Mouse (Mus musculus) lung, adult 2 months (tissue): ENCODE data around the gene Afap1l2. TPM values are rescaled to one million over a fixed set of nuclear protein-coding genes. Genes with fewer than 3 reads are reported as not detected.

Experiments
- DNase-seq: peaks from one replicate; pipeline ENCODE4 v3.0.0; 2022
- H3K4me1 ChIP-seq: fragments of 200-500 bp; 2 replicates; pipeline ENCODE4 v1.6.1; 2011; ENCODE audit warnings: low read length; ENCODE audit not compliant: control insufficient read depth, insufficient read depth
- H3K4me3 ChIP-seq: fragments of 200-500 bp; replicated peaks from 2 replicates; pipeline ENCODE3; 2011; ENCODE audit warnings: low read depth, mild to moderate bottlenecking, control low read depth, low read length; ENCODE audit errors: extremely low read depth
- CTCF ChIP-seq: fragments of 200-500 bp; IDR thresholded peaks from 2 replicates; pipeline ENCODE4 v1.5.1; 2011; ENCODE audit warnings: mild to moderate bottlenecking, low read length, control low read depth; ENCODE audit not compliant: insufficient read depth
- POLR2A ChIP-seq: fragments of 200-500 bp; IDR thresholded peaks from 2 replicates; pipeline ENCODE4 v1.6.1; 2011; ENCODE audit warnings: low read depth, mild to moderate bottlenecking, control low read depth, low read length, borderline replicate concordance; ENCODE audit errors: extremely low read depth
- whole genome bisulfite sequencing: fragments of 180-500 bp; shearing (Covaris S2); methylation state at CpG from one replicate; pipeline ENCODE4 v1.1.7; 2018; 5-methylcytosine and 5-hydroxymethylcytosine counted together
- polyA plus RNA-seq: library from polyadenylated mRNA; depleted of rRNA; stranded (reverse); fragments of >200 nt; gene quantifications from 2 replicates; pipeline ENCODE4 v1.2.3, GENCODE M21; 2012

The Afap1l2 gene
- polyA plus RNA-seq, 1 experiment = 10.0 TPM

DNA sequence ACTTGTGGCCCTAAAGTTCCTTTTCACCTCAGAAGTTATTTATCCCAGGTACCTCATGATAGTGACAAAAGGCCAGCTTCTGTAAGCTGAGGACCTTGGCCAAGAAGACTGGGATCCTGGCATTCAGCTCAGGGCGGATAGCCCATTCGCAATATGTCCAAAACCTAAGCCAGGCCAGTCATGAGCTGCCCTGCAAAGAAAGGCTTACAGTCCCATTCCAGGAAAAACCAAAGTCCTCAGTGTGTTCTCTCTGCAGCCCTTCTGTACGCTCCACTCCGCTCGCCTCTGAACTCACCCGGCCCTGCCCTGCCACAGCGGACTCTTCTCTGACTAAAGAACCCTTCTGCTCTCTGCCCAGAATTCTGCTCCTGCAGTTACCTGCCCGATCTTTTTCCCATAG, 71.8 kb downstream of the Afap1l2 start:
- 95% methylated on average over 8 of the region's 8 CpGs for WGBS
- no peak for TF ChIP-seq CTCF
- TF ChIP-seq POLR2A = no peak
- H3K4me1 ChIP-seq = no peaks in the 10 kb centered on the region
- DNase-seq = no peak
- no peak overlapping the region for H3K4me3 ChIP-seq

DNA sequence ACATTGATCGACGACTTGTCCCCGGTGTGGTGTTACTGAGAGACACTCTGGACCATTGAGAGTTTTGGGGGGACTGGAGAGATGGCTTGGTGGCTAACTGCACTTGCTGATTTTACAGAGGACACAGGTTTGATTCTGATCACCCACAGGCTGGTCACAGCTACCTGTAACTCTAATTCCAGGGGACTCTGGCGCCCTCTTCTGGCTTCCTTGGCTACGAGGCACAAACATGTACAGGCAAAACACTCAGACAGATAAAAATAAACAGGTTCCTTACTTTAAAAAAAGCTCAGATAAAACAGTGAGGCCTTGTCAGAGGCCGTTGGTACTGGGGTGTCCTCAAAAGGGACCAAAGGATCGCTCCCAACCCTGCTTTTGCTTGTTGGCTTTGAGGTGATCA, 72.3 kb downstream of the Afap1l2 start:
- 86% methylated on average over 7 of the region's 7 CpGs for WGBS
- Histone ChIP-seq H3K4me3 (no peak overlapping the region), H3K4me1 (no peaks in the 10 kb centered on the region)
- TF ChIP-seq POLR2A (no peak), CTCF (no peak)
- no peak for DNase-seq

DNA sequence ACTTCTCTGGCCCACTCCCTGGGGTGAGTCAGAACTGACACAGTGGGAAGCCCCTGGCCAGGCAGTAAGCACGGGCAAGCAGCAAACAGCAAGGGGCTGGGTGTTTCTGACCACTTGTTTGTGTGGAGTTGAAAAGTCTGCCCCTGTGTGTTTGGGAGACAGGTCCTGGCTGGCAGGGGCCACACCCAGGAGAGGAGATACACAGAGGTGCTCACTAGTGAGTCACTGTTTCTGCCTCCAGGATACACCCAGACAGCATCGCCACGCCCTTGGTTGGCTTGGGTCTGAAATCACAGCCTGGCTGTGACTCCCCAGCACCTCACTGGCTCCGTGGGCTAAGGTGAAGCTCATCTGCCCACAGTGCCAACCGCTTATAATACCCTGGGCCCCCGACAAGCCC, 72.9 kb downstream of the Afap1l2 start:
- Histone ChIP-seq H3K4me3 (no peak overlapping the region), H3K4me1 (no peaks in the 10 kb centered on the region)
- 89% methylated on average over 6 of the region's 6 CpGs for WGBS
- no peak for DNase-seq
- no peak for TF ChIP-seq POLR2A
- no peak for TF ChIP-seq CTCF

DNA sequence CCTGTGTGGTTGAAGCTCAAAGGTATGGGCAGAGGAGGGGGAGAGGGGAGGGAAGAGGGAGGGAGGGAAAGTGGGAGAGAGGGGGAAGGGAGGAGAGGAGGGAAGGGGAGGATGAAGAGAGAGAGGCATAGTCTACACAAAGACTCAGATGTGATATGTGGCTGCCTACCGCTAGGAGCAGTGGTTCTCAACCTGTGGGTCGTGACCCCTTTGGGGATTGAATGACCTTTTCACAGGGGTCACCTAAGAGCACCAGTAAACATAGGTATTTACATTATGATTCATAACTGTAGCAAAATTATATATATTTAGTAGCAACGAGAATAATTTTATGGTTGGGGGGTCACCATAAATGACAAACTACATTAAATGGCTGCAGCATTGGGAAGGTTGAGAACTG, 74.2 kb downstream of the Afap1l2 start:
- 84% methylated on average over 3 of the region's 3 CpGs for WGBS
- no peak overlapping the region for H3K4me3 ChIP-seq
- DNase-seq = no peak
- no peak for TF ChIP-seq CTCF
- TF ChIP-seq POLR2A = no peak
- H3K4me1 ChIP-seq = no peaks in the 10 kb centered on the region

DNA sequence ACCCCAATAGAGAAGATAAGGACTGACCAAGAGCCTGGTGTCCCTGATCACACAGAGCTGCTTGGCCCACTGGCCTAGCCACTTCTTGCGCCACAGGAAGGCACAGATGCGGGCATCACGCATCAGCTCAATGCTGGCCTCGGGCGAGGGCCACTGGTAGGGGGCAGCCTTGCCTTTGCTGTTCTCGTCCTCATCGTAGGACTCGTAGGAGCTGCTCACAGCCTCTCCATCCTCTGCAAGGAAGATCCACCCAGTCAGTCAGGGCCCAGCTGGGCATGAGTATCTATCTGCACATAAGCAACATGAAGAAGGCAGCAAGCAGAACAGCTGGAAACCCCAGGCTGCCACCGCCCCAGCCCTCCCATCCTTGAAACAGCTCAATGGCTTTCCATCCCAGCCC, 78.0 kb downstream of the Afap1l2 start:
- no peaks in the 10 kb centered on the region for H3K4me1 ChIP-seq
- no peak overlapping the region for H3K4me3 ChIP-seq
- no peak for DNase-seq
- 82% methylated on average over 9 of the region's 9 CpGs for WGBS
- TF ChIP-seq CTCF (no peak), POLR2A (no peak)

DNA sequence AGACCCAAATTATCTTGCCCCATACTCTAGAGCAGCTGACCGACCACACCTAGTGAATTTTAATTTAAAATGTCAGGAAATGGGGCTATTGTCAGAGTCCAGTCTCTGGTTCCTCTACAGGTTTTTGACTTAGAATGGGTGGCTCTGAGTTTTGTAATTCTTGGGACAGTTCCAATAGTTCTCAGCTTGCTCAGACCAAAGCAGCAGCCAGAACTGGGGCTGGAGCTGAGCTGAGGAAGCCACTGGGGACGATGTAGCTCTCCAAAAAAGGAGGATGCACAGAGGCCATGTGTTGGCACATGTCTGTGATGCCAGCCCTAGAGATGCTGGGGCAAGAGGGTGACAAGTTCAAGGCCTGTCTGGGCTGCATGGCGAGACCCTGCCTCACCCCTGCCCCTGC, 78.6 kb downstream of the Afap1l2 start:
- WGBS = 44% methylated on average over 3 of the region's 3 CpGs
- H3K4me3 ChIP-seq = no peak overlapping the region
- DNase-seq = no peak
- TF ChIP-seq POLR2A (no peak), CTCF (no peak)
- H3K4me1 ChIP-seq = no peaks in the 10 kb centered on the region

DNA sequence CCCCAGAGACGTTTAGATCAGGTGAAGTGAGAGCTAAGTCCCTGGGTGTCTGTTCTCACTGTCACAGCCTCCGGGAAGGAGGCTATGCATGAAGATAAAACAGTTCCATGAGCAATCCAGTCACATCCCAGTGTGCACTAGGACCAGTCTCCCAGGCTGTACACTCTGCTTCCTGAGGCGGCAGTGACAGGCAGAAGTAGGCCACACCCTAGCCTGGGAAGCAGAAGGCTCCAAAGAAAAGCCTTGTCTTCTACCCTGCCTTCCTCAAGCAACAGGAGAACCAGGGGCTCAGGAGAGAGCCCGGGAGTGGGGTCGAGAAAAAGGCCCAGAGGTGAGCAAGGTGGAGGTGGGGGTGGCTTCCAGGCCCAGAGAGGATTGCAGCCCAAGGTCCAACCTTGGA, 86.3 kb downstream of the Afap1l2 start:
- Histone ChIP-seq H3K4me1 (no peaks in the 10 kb centered on the region), H3K4me3 (no peak overlapping the region)
- WGBS = 61% methylated on average over 5 of the region's 5 CpGs
- TF ChIP-seq CTCF (no peak), POLR2A (no peak)
- DNase-seq = no peak

DNA sequence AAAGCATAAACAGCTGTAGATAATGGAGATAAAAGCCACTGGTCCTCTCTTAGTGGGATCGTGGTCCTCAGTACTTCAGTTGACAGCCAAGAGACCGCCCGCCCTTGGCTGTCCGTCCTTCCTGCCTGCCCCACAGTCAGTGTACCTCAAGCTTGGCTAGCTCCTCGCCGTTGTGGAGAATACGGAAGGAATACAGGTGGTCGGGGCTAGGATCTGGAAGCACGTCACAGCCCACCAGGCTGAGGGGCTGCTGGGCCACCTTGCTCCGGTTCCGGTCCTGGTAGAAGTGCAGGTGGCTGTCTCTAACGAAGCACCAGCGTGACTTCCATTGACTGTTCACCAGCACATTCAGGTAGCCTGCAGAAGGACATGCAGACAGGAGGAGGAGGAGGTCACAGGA, 87.8 kb downstream of the Afap1l2 start:
- TF ChIP-seq CTCF (no peak), POLR2A (no peak)
- DNase-seq = no peak
- no peak overlapping the region for H3K4me3 ChIP-seq
- WGBS = 86% methylated on average over 13 of the region's 13 CpGs
- H3K4me1 ChIP-seq = no peaks in the 10 kb centered on the region

DNA sequence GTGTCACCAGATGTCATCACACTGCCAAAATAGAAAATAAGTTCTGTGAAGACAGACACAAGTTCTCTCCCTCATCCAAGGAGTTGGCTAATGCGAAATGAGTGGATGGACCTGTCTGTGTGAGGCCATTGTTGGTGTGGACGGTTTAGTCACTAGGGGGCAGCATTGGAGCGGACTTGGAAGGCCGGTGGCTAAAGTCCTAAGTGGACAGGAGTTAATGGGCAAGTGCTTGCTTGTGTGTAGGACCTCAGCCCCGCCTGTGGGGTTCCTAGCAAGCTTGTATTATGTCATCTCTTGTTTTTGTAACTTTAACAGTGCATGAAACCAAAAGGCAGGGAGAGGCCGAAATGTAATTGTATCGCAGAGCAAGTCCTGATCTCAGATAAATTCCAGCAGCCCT, 88.4 kb downstream of the Afap1l2 start:
- Histone ChIP-seq H3K4me1 (no peaks in the 10 kb centered on the region), H3K4me3 (no peak overlapping the region)
- TF ChIP-seq POLR2A (no peak), CTCF (peak; percentile 94)
- DNase-seq = peak; percentile 83
- 14% methylated on average over 7 of the region's 7 CpGs for WGBS

DNA sequence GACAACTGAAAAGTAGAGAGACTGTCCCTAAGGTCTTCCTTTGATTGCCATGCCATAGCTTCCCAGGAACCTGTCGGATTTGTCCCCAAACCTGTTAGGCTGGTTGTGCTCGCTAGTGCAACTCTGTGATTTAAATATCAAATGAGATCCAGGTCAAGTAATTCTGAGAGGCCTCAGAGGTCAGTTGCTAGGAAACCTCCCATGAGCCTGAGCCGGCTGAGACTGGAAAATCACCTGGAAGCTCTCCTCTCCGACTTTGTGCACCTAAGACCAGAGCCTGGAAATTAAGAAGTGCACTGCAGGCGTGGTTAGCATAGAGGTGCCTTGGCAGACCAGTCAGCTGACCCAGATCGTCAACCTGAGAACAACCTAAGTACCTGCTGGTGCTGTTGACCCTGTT, 92.9 kb downstream of the Afap1l2 start:
- no peak for TF ChIP-seq POLR2A
- no peak for TF ChIP-seq CTCF
- H3K4me3 ChIP-seq = no peak overlapping the region
- no peaks in the 10 kb centered on the region for H3K4me1 ChIP-seq
- 63% methylated on average over 6 of the region's 6 CpGs for WGBS
- peak; percentile 67 for DNase-seq

DNA sequence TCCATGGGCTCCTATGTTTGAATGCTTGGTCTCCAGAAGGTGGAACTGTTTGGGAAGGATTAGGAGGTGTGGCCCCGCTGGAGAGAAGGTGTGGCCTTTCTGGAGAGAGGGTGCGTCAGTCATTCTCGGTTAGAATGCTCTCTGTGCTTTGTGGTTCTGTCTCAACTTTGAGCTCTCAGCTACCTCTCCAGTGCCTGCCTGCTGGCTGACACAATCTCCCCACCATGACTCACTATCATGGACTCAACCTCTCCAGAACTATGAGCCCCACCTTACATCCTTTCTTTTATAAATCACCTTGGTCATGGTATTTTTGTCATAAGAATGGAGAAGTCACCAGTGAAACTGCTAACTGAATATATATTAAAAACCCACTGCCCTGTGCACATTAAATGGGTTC, 93.4 kb downstream of the Afap1l2 start:
- H3K4me3 ChIP-seq = no peak overlapping the region
- no peaks in the 10 kb centered on the region for H3K4me1 ChIP-seq
- TF ChIP-seq POLR2A (no peak), CTCF (no peak)
- no peak for DNase-seq
- WGBS = 78% methylated on average over 3 of the region's 3 CpGs

DNA sequence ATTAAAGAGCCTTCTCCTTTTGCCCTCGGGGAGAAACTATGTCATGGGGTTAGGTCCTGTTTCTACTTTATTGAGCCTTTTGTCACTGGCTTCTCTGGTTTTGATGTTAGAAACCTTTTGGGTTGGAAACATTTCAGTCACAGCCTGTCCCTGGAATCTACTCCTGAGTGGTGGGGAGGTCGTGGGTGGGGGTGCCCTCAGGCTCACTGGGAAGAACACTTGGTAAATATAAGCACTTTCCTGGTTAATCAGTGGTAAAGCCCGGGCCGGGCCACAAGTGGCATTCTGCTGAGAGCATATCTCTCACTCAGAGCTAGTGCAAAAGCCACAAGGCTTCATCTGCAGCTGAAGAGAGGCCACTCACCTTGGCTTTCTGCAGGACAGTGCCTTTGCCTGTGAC, 94.3 kb downstream of the Afap1l2 start:
- TF ChIP-seq CTCF (no peak), POLR2A (no peak)
- Histone ChIP-seq H3K4me3 (no peak overlapping the region), H3K4me1 (no peaks in the 10 kb centered on the region)
- 70% methylated on average over 4 of the region's 4 CpGs for WGBS
- no peak for DNase-seq
